Mouse (Mus musculus) left cerebral cortex, postnatal 25 days (tissue): ENCODE measurements around the gene Sesn3. TPM values are rescaled to one million over a fixed set of nuclear protein-coding genes. Genes with fewer than 3 reads are reported as not detected.

Experiments
- DNase-seq, 2 experiments: peaks; one replicate each; pipeline ENCODE4 v3.0.0; 2022; ENCODE audit warnings: low spot score in 2 of 2, mixed read lengths in 1 of 2
- intact Hi-C: fragments of 180-260 bp; cut with DNase I; formaldehyde crosslinking; loops from one replicate; pipeline ENCODE4 v1.15.1; 2025
- total RNA-seq, 2 experiments: library from RNA; stranded (reverse); gene quantifications; 2 replicates each; pipeline ENCODE4 v1.2.3; 2021

The Sesn3 gene
- total RNA-seq, 2 experiments from 2014 or later, result 106 to 116 TPM

DNA sequence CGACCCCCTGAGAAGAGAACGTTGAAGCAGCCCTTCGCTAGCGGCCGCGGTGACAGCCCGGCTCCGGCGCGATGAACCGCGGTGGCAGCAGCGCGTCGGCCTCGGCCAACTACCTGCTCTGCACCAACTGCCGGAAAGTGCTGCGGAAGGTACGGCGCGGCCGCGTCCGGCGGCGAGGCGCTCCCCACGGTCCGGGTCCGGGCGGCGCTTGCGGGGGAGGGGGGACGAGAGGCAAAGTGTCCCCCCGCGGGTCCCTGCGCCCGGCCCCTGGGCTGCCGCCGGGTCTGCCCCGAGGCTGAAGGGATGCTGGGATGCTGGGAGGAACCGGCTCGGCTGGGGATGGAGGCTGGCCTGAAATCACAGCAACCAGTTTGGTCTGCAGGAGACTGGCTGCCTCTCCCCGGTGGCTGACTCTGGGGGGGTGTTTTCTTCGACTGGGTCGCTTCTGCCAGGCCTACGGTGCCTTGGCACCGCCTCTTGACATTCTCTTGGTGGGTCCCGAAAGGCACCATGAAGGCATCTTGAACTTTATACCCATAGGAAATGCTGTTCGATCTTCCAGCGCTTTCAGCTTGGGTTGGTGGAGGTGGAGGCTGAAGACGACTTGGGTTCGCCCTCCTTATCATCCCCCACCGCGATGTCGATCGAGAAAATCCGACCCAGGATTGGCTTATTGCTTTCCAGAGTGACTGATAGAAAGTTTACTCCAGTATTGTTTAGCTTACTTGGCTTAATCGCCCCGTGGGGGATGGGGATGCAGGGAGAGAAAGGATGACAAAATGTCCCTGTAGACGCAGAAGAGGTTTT, 1.8 kb downstream of the Sesn3 start:
- DNase-seq, result peak; percentile 49 to 62
- intact Hi-C loops, result loop anchor here (2.0 to 10.0 kb wide), 5 partner anchors 102 to 382 kb away; partner anchors contain the start of gene Endod1

DNA sequence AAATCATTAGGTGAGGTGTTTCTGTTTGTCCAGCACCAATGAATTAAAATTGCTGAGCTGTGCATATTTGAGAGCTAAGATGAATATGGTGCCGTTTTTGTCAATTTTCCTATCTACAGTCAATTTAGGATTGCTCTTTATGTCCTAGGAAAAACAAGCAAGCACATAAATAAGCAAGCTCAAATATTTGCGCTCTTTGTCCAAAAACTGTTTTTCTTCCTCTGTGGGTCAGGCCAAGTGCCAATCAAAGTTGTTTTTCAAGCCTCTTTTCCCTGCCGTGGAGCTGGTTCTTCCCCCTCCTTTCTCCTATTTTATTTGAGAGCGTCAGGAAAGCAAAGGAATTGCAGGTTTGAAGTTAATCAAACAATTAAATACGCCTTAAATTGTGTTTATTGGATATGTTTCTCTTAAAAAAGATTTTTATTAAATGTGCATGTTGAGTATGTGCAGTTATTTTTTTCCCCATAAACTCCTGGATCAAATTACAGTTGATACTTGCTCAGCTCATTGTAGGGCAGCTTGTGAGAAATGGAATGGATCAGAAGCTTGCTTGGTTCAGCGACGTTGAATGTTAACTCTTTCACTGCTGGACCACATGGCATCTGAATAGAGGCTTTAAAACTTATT, 2.6 kb downstream of the Sesn3 start:
- intact Hi-C loops, result loop anchor here (2.0 to 10.0 kb wide), 5 partner anchors 103 to 383 kb away; partner anchors contain the start of gene Endod1
- peak in 1 of 2 experiments; percentile 39 for DNase-seq

DNA sequence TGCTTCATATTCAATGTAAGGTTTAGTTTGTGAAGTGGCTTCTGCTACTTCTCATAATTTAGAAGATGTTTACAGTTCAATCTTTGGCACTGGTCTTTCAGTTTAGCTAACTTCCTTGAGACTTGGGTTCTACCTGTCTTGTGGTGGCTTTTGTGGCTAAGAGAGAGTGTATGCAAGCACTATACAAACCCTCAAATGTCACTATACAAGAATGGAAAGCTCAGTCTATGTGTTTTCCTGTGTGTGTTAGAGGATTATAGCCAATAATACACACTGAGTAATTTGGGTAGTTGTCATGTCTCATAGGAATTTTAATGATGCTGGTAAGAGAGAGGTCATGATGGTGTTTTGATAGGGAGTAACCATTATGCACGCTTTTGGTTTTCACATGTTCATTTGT, 5.8 kb downstream of the Sesn3 start:
- no peak for DNase-seq
- intact Hi-C loops, result no loop called here

DNA sequence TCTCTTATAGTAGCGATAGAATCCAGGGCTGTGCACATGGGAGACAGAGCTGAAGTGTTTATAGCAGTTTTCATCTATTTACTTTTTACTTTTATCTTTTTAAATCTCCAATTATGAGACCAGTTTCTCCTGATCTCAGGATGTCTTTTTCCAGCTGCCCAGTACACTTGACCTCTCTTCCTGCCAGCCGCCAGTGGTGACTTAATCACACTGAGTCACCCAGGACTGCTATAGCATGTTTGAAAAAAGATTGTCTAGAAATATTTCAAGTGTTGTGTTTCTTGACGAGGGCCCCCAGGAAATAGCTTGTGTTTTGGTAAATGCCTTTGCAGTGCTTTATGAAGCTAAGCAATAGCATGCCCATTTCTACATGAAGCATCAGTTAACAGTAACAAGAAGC, 10.2 kb downstream of the Sesn3 start:
- no peak for DNase-seq
- intact Hi-C loops, result no loop called here

DNA sequence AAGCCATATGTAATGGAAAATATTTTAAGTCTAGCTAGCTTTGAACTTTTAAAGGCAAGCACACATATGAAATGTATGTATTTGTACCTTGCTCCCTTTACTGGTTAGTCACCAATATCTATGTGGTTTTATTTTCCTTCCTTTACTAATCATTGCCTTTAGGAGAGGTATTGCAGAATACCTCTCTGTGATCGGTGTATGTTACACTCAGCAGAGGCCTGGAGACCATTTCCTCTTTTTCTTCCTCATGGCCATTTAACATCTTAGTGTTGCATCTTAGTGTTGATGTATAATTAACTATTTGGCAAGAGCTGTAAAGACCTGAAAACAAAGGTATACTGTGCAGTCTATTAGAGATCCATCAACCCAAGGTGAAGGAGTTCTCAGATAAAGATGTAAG, 12.4 kb downstream of the Sesn3 start:
- DNase-seq, result no peak
- intact Hi-C loops, result no loop called here

DNA sequence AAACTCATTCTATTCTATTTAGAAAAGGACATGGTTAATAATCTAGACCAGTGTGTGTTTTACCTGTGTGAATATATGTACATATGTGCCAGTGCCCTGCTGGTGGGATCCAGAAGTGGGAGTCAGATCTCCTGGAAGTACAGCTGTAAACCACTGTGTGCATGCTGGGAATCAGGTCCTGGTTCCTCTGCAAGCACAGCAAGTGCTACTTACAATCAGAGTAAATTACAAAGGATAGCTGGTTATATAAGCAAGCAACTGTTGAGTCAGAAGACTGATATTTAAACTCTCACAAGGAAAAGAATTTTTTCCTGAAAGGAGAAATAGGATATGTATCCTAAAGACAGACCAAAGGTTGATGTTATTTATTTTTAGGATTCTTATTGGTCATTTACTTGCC, 13.6 kb downstream of the Sesn3 start:
- intact Hi-C loops, result no loop called here
- DNase-seq, result peak in 1 of 2 experiments; percentile 28

DNA sequence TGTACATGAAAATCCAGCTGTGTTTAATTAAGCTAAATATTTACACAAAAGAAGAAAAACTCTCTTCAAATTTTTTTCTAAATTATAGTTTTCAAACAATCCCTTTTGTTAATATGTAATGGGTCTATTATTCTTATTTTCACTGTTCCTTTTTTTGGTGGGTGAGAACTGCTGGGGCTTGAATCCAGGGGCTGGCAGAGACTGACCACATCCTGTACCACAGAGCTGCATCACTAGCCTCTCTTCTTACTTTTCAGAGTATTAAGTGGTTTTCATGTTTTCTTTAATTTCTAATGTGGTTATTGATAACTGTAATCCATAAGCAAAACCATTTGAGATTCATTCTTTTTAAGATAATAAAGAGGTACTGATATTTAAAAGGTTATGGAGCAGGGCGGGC, 19.0 kb downstream of the Sesn3 start:
- no peak for DNase-seq
- intact Hi-C loops, result no loop called here

DNA sequence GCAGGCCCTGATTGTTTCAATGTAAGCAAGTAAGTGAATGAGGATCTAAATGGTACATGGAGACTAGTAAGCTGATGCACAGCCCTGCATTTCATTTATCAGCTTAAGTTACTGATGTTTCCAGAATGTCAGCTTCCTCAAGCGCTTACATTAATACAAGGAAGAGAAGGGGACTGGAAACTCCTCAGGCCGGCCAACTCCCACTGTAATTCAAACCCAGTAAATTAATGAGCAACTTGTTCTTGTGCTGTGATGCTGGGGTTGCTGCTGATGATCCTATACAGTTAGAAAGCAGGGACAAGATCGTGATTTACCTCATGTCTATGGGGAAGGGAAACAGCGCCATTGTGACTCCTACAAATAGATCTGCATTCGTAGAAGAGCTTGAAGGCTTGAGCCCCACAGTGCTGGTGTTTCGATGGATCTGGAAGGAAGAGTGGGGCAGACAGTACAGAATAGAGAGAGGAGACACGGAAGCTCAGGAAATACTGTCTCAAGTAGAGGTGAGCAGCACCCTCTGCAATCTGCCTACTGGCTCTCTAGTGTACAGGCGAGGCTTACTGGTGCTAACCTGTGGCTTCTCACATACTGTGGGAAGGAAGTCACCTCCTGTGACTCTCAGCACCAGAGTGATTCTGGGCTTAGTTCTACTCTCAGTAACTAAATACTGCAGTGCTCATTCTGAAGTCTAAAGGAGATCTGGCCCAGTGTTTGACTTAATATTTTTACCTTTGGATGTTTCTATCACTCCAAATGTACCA, 21.0 kb downstream of the Sesn3 start:
- no peak for DNase-seq
- intact Hi-C loops, result no loop called here

DNA sequence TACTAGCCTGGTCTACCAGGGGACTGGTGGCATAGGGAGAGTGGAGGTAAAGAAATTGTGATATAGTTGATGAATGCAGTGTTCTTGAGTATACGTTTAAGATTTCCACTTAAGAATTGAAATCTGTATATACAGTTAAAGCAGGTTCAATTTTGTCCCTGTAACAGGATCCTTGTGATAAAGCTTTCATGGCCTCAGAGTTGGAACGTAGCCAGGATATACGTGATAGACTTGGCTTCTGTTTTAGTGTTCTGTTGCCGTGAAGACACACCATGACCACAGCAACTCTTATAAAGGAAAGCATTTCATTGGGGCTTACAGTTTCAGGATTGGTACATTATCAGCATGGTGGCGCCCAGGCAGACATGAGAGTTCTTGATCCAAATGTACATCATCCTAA, 22.3 kb downstream of the Sesn3 start:
- no peak for DNase-seq
- intact Hi-C loops, result no loop called here

DNA sequence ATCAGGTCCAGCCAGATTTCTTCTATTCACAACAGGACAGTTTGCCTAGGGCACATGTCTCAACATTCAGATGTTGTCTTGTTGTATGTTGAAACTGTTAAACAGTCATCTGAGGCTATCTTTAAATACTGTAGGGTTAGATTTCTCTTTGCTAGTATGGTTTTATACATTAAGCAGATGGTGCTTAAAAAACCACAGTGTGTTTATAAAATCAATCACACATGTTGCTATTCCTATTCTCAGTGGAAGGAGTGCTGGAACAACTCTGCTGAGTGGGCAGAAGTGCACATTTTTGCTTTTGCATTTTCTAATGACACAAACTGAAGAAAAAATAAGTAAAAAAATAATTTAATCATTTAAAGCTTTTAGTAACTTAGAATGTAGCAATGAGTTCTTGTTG, 25.0 kb downstream of the Sesn3 start:
- intact Hi-C loops, result no loop called here
- DNase-seq, result peak in 1 of 2 experiments; percentile 16

DNA sequence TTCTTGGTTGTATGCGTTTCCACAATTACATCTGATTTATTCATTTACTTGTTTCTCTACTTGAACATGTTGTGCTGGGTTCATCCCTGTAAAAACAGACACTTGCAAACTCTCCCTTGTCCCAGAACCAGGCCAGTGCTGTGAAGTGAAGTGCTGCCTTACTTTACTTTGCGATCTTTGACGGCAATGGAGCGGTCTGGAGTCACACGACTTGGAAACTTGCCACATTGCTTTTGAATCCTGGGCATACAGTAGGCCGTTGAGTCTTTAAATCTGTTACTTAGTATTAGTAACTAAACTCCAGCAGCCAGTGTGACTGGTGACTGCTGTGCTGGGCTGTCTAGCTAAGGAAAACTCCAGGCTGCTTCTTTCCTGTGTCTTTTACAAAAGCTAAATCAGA, 25.9 kb downstream of the Sesn3 start:
- DNase-seq, result no peak
- intact Hi-C loops, result no loop called here

DNA sequence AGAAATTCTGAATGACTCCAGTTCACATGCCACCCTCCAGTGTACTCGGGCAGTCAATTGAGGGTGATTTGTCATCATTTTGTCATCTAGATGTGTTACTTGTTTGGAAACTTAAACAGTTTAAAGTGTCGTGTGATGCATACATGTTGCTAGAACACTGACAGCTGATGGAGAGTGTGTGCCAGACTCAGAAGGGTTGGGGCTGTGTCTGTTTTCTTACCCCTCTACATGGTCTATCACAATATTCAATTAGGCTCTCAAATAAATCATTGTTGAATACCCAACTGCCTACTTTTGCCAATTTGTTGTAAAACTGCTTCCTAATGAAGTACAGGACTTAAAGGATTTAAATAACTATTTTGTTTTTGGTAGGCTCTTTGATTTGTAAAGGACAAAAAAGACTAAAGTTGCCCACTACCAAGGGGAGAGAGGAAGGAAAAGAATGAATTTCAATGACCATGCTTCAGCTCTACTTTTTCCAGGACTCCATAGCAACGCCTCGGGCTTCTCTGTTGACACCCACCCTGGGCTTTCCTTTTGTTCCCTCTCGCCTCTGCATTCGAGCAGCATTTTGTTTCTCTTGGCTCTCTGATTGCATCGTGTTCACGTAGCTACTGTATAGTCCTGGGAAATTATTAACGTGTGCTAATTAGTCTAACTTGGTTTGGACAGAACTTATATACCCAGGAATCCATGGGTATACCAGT, 29.5 kb downstream of the Sesn3 start:
- peak in 1 of 2 experiments; percentile 38 for DNase-seq

DNA sequence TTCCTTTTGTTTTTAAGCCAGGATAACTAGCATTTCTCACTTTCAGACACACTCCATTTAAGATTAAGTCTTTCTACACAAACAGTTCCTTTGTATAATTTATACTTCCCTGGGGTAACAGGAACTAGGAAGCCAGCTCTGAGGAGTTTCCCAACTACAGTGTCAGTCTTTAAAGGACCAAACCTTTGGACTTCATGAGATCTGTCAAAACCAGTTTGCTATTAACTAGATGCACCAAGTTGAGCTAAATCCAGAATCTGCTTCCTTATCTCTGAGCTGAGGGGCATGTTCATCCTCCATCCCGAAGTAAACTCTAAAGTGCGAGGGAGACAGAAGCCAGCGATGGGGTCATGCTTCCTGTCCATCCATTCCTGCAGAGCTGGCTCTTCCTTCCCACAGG, 32.5 kb downstream of the Sesn3 start:
- DNase-seq, result no peak
- intact Hi-C loops, result no loop called here

More for the DNA sequence above, 29.5 kb downstream of the Sesn3 start:
- intact Hi-C loops, result no loop called here

DNA sequence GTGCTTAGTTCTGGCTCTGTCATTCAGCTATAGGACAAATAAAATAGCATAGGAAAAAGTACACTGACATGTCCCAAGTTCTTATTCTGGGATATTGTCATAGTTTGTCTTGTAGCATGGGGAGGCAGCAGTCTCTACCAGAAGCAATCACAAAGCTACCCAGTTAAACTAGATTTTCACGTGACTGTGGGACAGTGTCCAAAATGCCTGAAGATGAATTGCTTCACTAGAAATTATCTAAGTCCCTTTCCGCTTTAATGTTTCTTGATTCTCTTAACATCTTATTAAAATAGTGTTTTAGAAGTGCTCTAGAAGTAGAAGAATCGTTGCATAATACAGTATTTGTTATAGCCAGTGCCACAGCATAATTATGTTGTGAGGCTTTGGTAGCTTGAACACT, 39.1 kb downstream of the Sesn3 start:
- intact Hi-C loops, result no loop called here
- DNase-seq, result no peak

DNA sequence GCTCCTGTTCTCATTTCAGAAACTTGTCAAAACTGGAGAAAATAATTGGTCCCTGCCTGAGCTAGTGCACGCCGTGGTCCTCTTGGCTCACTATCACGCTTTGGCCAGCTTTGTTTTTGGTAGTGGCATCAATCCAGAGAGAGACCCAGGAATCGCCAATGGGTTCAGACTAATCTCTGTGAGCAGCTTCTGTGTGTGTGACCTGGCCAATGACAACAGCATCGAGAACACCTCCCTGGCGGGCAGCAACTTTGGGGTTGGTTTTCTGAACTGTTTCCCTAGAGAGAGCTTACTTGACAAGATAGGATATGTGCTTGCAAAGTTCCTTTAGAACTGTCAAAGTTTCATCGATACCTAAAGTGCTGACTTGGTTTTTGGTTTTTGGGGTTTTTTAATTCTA, 39.6 kb downstream of the Sesn3 start:
- intact Hi-C loops, result no loop called here
- no peak for DNase-seq

DNA sequence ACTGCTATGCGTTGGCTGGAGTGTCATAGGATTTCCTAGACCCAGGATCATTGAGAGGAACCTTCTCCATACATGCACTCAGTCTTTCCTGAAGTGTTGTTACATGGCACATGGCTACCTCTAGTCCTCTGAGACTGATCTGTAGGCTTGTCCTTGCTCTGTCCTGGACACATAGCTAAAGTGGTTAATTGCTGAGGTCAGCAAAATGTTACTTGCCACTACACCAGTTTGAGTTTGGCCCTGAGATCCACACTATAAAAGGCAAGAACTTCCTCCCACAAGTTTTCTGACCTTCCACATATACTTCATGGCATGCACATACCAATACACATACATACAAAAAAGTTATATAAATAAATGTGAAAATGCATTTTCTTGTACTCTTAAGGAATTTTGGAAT, 41.8 kb downstream of the Sesn3 start:
- intact Hi-C loops, result no loop called here
- no peak for DNase-seq

DNA sequence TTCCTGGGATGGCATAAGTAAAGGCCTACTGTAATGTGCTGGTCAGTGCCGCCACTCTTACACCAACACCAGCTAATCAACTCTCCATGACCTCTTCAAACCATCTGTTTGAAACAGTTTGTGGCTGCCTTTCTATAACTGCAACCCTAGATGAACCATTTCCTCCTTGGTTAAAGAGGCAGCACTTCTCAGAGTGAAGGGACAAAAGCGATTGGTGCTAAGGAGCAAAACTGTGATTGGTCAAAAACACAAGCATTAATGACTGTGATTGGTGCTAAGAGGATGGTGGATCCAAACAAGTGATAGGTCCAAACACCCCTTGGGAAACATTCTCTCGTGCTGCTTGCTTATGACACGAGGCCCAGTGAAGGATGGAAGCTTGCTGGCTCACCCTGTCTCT, 61.0 kb downstream of the Sesn3 start:
- intact Hi-C loops, result no loop called here

DNA sequence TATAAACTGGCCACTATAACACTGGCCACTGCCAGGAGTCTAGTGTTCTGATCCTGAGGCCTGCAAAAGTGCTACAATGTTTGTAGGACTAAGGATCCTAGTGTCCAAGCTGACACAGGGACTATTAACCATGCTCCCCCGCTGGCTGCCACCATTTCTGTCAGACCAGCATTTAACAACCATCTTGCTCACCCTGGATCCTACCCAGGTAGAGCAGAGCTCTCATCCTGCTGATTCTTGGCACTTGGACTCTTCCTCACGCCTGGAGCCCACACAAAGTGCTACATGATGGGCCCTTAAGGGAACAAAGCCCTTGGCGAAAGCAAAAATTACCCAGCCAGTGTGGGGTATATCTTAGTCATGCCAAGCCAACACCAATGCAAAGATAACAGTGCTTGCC, 62.0 kb downstream of the Sesn3 start:
- peak in 1 of 2 experiments; percentile 48 for DNase-seq
- intact Hi-C loops, result no loop called here

More for the DNA sequence above, 61.0 kb downstream of the Sesn3 start:
- DNase-seq, result no peak

DNA sequence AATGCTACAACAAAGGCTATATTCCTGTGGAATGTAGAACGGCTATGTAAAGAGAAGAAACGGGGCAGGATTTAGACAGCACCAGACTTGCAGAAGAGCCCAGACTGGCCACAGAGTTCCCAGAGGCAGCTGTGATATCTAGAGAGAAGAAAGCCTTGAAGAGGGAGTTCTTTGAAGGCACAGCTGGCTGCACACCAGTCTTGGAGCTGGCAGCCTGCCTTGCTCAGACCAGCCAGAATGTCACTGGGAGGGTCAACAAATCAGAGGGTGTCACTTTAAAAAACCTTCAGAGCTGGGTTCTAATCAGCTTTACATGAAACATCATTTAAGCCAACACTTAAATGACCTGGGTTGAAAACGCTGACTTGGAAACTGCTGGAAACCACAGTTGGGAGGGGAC, 63.8 kb downstream of the Sesn3 start:
- intact Hi-C loops, result no loop called here
- no peak for DNase-seq
